Mouse (Mus musculus) megakaryocyte, embryonic 14.5 days (primary cell): ENCODE measurements around the gene Ace3.

Experiments used
- FLI1 ChIP-seq: IDR thresholded peaks from 2 replicates; pipeline ENCODE4 v1.6.1; 2012; ENCODE audit warnings: low read length, inconsistent platforms, mixed read lengths
- GATA1 ChIP-seq: IDR thresholded peaks from 3 replicates; pipeline ENCODE4 v1.6.1; 2012; ENCODE audit warnings: mixed read lengths, low read length, inconsistent platforms, borderline replicate concordance

DNA sequence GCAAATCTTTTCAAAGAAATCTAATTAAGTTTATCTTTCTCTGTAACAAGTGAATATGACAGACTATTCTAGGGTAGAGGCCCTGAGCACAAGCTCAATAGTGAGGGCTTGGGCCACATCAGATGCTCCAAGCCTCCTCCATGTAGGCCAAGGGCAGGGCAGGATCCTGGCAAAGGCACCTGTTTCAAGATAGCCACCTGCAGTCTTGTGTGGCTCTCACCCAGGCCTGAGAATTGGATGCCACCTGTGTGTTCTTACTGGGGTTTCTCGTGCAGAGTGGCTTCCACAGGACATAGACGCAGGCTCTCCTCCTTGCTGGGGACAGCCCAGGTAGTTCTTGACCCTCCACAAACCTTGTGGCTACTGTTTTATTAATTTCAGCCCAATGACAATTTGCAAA, 16.2 kb upstream of the Ace3 start:
- no peak for TF ChIP-seq GATA1
- no peak for TF ChIP-seq FLI1
